Mouse (Mus musculus) kidney, embryonic 15.5 days (tissue): ENCODE results near the gene Gstp1. TPM values are rescaled to one million over a fixed set of nuclear protein-coding genes. Genes with fewer than 3 reads are reported as not detected.

ENCODE experiments used
- ATAC-seq: fragments of 200-750 bp; cut with Nextera tagmentation; replicated peaks from 2 replicates; pipeline ENCODE4 v1.8.0; 2017; ENCODE audit warnings: moderate TSS enrichment; ENCODE audit not compliant: low FRiP score
- H3K27ac ChIP-seq: fragments of 300-500 bp; sonication (generic); 2 replicates; pipeline ENCODE4 v1.5.1; 2015; ENCODE audit warnings: mild to moderate bottlenecking, inconsistent platforms
- H3K27me3 ChIP-seq: fragments of 300-500 bp; sonication (generic); 2 replicates; pipeline ENCODE4 v1.6.1; 2015; ENCODE audit warnings: inconsistent platforms
- H3K36me3 ChIP-seq: fragments of 300-500 bp; sonication (generic); 2 replicates; pipeline ENCODE4 v1.6.1; 2015; ENCODE audit warnings: inconsistent platforms
- H3K4me1 ChIP-seq: fragments of 300-500 bp; sonication (generic); 2 replicates; pipeline ENCODE4 v1.6.1; 2015; ENCODE audit warnings: inconsistent platforms
- H3K4me2 ChIP-seq: fragments of 300-500 bp; sonication (generic); 2 replicates; pipeline ENCODE4 v1.6.1; 2015; ENCODE audit warnings: moderate library complexity, mild to moderate bottlenecking, inconsistent platforms
- H3K4me3 ChIP-seq: fragments of 300-500 bp; sonication (generic); replicated peaks from 2 replicates; pipeline ENCODE4 v1.5.1; 2015; ENCODE audit warnings: mild to moderate bottlenecking, inconsistent platforms
- H3K9ac ChIP-seq: fragments of 300-500 bp; sonication (generic); 2 replicates; pipeline ENCODE4 v1.6.1; 2015; ENCODE audit warnings: mild to moderate bottlenecking, inconsistent platforms
- H3K9me3 ChIP-seq: fragments of 300-500 bp; sonication (generic); replicated peaks from 2 replicates; pipeline ENCODE4 v1.6.1; 2016; ENCODE audit warnings: inconsistent platforms
- WGBS: fragments of 180-500 bp; shearing (Covaris S2); methylation state at CpG from one replicate; pipeline ENCODE4 v1.1.7; 2015; ENCODE audit warnings: mixed read lengths; 5-methylcytosine and 5-hydroxymethylcytosine counted together
- polyA plus RNA-seq: library from polyadenylated mRNA; unstranded; fragments of >200 nt; fragmentation: Nextera tagmentation; extraction: Ambion mirVana; gene quantifications from 2 replicates; pipeline ENCODE4 v1.2.1, GENCODE M21; 2015

The Gstp1 gene
- polyA plus RNA-seq, 1 experiment from 2014 or later: 563 TPM

DNA sequence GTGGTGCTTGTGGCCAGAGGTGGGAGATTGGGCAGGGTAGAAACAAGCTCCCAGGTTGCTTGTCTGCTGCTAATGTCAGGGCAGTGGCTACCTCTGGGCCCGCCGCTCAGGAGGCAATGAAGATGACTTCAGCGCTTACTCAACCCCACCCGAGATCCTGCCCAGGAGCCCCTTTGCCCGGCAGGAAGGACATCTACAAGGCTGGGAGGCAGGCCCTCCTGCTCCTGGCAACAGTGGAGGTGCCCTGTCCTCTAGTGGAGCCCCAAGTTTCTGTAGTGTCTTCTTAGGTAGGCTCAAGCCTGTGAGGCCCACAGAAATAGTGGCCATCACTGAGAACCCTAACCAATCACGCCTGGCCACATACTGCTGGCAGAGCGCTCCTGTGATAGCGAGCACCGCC is 32.7 kb downstream of the Gstp1 start:
- Histone ChIP-seq H3K4me3 (no peak overlapping the region), H3K4me1 (peaks cover 15% of the 10 kb centered on the region), H3K27me3 (no peaks in the 10 kb centered on the region), H3K9me3 (no peaks in the 10 kb centered on the region), H3K27ac (no peak overlapping the region), H3K9ac (no peak overlapping the region), H3K4me2 (no peak overlapping the region), H3K36me3 (peaks cover 54% of the 10 kb centered on the region)
- WGBS: 89% methylated on average over 9 of the region's 9 CpGs
- no peak for ATAC-seq

DNA sequence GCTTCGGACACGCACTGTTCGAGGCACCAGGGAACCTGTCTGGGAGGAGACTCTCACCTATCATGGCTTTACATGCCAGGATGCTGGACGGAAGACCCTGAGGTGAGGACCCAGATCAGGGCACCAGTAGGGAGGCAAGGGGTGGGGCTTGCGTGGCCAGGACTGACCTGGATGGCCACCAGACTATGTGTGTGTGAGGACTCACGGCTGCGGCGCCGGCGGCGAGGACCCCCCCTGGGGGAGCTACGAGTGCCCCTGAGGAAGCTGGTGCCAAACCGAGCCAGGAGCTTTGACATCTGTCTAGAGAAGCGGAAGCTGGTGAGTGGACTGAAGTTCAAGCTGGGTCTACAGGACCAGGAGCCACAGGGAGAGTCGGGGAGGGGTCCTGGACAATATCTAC is 33.5 kb downstream of the Gstp1 start:
- no peak for ATAC-seq
- H3K36me3 ChIP-seq: peaks cover 47% of the 10 kb centered on the region
- 85% methylated on average over 15 of the region's 15 CpGs for WGBS

GRCm38 (mm10) chr19:4003641-4004040 is 34.1 kb downstream of the Gstp1 start:
- Histone ChIP-seq H3K9ac (no peak overlapping the region), H3K9me3 (no peaks in the 10 kb centered on the region), H3K4me3 (no peak overlapping the region), H3K27me3 (no peaks in the 10 kb centered on the region), H3K36me3 (peaks cover 40% of the 10 kb centered on the region), H3K4me1 (peaks cover 27% of the 10 kb centered on the region), H3K4me2 (no peak overlapping the region), H3K27ac (no peak overlapping the region)
- 77% methylated on average over 12 of the region's 12 CpGs for WGBS
- ATAC-seq: no peak

More for the DNA sequence above, 33.5 kb downstream of the Gstp1 start:
- H3K4me3 ChIP-seq: no peak overlapping the region
- H3K4me2 ChIP-seq: no peak overlapping the region
- no peak overlapping the region for H3K27ac ChIP-seq
- no peak overlapping the region for H3K9ac ChIP-seq
- H3K4me1 ChIP-seq: peaks cover 21% of the 10 kb centered on the region
- H3K9me3 ChIP-seq: no peaks in the 10 kb centered on the region
- H3K27me3 ChIP-seq: no peaks in the 10 kb centered on the region

DNA sequence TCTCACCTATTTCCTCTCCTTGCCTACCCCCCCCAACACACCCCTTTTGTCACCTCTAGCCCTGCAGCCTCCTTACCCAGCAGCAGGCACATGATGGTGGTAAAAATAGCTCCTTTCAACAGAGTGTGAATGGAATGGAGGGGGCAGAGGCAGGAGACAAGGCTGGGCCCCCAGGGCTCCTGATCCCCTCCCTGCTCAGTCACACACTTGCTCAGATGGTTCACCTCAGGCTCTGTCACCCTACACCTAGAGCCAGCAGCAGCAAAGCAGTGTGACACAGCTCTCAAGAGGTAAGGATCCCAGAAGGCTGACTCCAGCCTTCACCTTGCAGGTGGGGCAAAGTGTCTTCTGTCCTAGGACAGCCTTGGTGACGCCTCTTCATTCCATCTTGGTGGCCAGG is 34.7 kb downstream of the Gstp1 start, which contains the start of gene Doc2g:
Gene Doc2g (plus strand): TSS at position 202 of the 400 bp plus-strand sequence.
- 81% methylated on average over 1 of the region's 1 CpGs for WGBS
- Histone ChIP-seq H3K27ac (no peak within 1 kb of the TSS), H3K4me2 (no peak within 1 kb of the TSS), H3K9me3 (no peaks in the 10 kb centered on the region), H3K27me3 (no peaks in the 10 kb centered on the region), H3K4me3 (no peak within 1 kb of the TSS), H3K4me1 (peaks cover 31% of the 10 kb centered on the region), H3K36me3 (peaks cover 35% of the 10 kb centered on the region), H3K9ac (no peak within 1 kb of the TSS)
- no peak for ATAC-seq

DNA sequence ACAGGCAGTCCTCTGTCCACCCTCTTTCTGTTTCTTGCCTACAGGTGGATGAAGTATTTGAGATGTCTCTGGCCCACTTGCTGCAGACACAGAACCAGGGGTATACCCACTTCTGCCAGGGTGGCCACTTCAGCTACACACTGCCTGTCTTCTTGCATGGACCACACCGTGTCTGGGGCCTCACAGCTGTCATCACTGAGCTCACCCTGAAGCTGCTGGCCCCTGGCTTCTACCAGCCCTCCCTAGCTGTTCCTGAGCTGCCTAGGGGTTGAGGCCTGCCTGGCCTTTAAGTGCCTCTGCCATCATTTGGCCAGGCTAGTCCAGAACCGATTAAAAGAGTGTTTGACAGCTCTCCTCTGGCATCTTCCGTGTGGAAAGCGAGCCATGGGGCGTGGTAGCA is 36.0 kb downstream of the Gstp1 start:
- ATAC-seq: no peak
- 74% methylated on average over 5 of the region's 5 CpGs for WGBS
- Histone ChIP-seq H3K4me3 (no peak overlapping the region), H3K4me2 (peak overlapping the region; percentile 89), H3K36me3 (peaks cover 21% of the 10 kb centered on the region), H3K9me3 (no peaks in the 10 kb centered on the region), H3K27ac (no peak overlapping the region), H3K4me1 (peaks cover 44% of the 10 kb centered on the region), H3K9ac (0 out of 2 replicates have a peak overlapping the region, but pooled peaks have one; percentile 80), H3K27me3 (no peaks in the 10 kb centered on the region)

GRCm38 (mm10) chr19:4000949-4001525 is 36.7 kb downstream of the Gstp1 start:
- Histone ChIP-seq H3K36me3 (peaks cover 14% of the 10 kb centered on the region), H3K4me2 (peak overlapping the region; percentile 89), H3K4me3 (peak overlapping the region; percentile 74), H3K4me1 (peaks cover 51% of the 10 kb centered on the region), H3K27ac (peak overlapping the region; percentile 98), H3K9me3 (no peaks in the 10 kb centered on the region), H3K27me3 (no peaks in the 10 kb centered on the region), H3K9ac (peak overlapping the region; percentile 80)
- ATAC-seq: peak; percentile 13; the same call in 1 of the 2 replicates
- WGBS: 11% methylated on average over 17 of the region's 17 CpGs

GRCm38 (mm10) chr19:4000119-4000900 is 37.5 kb downstream of the Gstp1 start, which contains the start of the genes Nudt8 and Gm49405:
Nudt8 (plus strand) TSS chr19:4000580.
Gm49405 (plus strand) TSS chr19:4000626.
- Histone ChIP-seq H3K4me2 (peak within 1 kb of the TSS; percentile 89), H3K9me3 (no peaks in the 10 kb centered on the region), H3K4me1 (peaks cover 58% of the 10 kb centered on the region), H3K36me3 (peaks cover 8% of the 10 kb centered on the region), H3K27me3 (no peaks in the 10 kb centered on the region), H3K4me3 (peak within 1 kb of the TSS; percentile 74), H3K27ac (peak within 1 kb of the TSS; percentile 98), H3K9ac (peak within 1 kb of the TSS; percentile 80)
- under 1% methylated on average over 64 of the region's 64 CpGs for WGBS
- ATAC-seq: peak; percentile 92

- Histone ChIP-seq H3K36me3 (no peaks in the 10 kb centered on the region), H3K27ac (peak overlapping the region; percentile 98; the same call in 1 of the 2 replicates), H3K9ac (peak overlapping the region; percentile 46; the same call in 1 of the 2 replicates), H3K4me2 (peak overlapping the region; percentile 89), H3K27me3 (no peaks in the 10 kb centered on the region), H3K4me1 (peaks cover 64% of the 10 kb centered on the region), H3K9me3 (no peaks in the 10 kb centered on the region), H3K4me3 (peak overlapping the region; percentile 74)
- 77% methylated on average over 9 of the region's 9 CpGs for WGBS
- no peak for ATAC-seq
Observed at GRCm38 (mm10) chr19:3999121-3999730, 38.6 kb downstream of the Gstp1 start.

- Histone ChIP-seq H3K27ac (no peak overlapping the region), H3K36me3 (no peaks in the 10 kb centered on the region), H3K9me3 (no peaks in the 10 kb centered on the region), H3K4me1 (peaks cover 64% of the 10 kb centered on the region), H3K4me2 (no peak overlapping the region), H3K4me3 (no peak overlapping the region), H3K9ac (no peak overlapping the region), H3K27me3 (no peaks in the 10 kb centered on the region)
- 64% methylated on average over 8 of the region's 8 CpGs for WGBS
- no peak for ATAC-seq
Observed at GRCm38 (mm10) chr19:3998335-3998734, 39.5 kb downstream of the Gstp1 start.

DNA sequence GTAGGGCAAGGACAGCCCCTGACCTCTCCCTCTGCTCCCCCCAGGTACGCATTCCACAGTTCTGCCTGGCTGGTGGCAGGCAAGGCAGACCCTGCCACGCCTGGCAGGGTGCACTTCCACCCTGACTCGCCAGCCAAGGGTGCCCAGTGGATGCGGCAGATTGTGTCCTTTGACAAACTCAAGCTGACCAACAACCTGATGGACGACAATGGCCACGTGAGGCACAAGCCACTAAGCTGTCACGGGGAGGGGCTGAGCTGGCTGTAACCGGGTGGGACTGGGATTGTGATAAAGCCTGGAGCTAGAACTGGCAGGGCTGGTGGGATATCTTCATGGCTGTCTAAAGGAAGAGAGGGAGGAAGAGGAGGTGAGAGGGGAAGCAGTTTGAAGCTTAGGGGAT is 40.6 kb downstream of the Gstp1 start:
- no peak for ATAC-seq
- no peaks in the 10 kb centered on the region for H3K9me3 ChIP-seq
- no peak overlapping the region for H3K9ac ChIP-seq
- H3K4me1 ChIP-seq: peaks cover 64% of the 10 kb centered on the region
- H3K36me3 ChIP-seq: no peaks in the 10 kb centered on the region
- H3K27ac ChIP-seq: no peak overlapping the region
- 42% methylated on average over 8 of the region's 8 CpGs for WGBS
- no peaks in the 10 kb centered on the region for H3K27me3 ChIP-seq
- H3K4me3 ChIP-seq: no peak overlapping the region
- H3K4me2 ChIP-seq: no peak overlapping the region

DNA sequence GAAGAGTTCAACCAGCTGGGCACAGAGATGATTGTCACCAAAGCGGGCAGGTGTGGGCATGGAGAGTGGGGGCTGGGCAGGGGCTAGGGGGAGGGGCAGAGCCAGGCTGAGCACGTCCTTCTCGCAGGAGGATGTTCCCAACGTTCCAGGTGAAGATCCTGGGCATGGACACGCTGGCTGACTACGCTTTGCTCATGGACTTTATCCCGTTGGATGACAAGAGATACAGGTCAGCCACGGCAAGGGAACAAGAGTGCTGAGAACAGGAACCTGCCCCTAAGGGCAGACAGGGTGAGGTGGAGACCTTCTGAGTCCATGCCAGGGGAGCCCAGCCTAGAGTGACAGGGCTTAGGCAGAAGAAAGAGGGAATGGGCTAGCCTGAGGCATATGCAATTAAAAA is 41.0 kb downstream of the Gstp1 start:
- H3K4me1 ChIP-seq: peaks cover 60% of the 10 kb centered on the region
- 76% methylated on average over 8 of the region's 8 CpGs for WGBS
- H3K36me3 ChIP-seq: no peaks in the 10 kb centered on the region
- no peak for ATAC-seq
- 0 out of 2 replicates have a peak overlapping the region, but pooled peaks have one; percentile 59 for H3K27ac ChIP-seq
- H3K4me2 ChIP-seq: no peak overlapping the region
- no peak overlapping the region for H3K9ac ChIP-seq
- H3K4me3 ChIP-seq: no peak overlapping the region
- H3K9me3 ChIP-seq: no peaks in the 10 kb centered on the region
- no peaks in the 10 kb centered on the region for H3K27me3 ChIP-seq

DNA sequence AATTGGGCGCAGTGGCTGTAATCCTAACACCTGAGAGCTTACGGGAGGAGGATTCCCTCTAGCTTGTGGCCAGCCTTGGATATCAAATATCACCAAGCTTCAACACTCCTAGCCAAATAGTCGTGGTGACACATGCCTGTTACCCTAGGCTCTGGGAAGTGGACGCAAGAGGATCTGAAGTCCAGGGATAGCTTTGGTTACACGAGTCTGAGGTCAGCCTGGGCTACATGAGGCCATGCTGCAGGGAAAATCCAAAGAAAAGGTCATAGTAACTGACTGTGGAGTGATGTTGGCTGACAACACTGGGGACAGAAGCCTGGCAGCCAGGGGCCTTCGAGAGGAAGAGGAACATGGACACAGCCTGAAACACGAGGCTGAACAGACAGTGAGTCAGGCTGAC is 41.7 kb downstream of the Gstp1 start:
- WGBS: 45% methylated on average over 7 of the region's 7 CpGs
- Histone ChIP-seq H3K4me1 (peaks cover 54% of the 10 kb centered on the region), H3K4me2 (no peak overlapping the region), H3K27me3 (no peaks in the 10 kb centered on the region), H3K4me3 (no peak overlapping the region), H3K36me3 (no peaks in the 10 kb centered on the region), H3K9ac (no peak overlapping the region), H3K9me3 (no peaks in the 10 kb centered on the region), H3K27ac (peak overlapping the region; percentile 59; the same call in 1 of the 2 replicates)
- no peak for ATAC-seq
